Mouse (Mus musculus) megakaryocyte, embryonic 14.5 days (primary cell): ENCODE measurements at regions not wholly inside any gene's neighbourhood (a gene's known extent, or its start where the extent isn't known, plus 50 kb on each side); places are given as distances from the start of the nearest gene placed in this dataset.

ENCODE experiments used
- FLI1 ChIP-seq: IDR thresholded peaks from 2 replicates; pipeline ENCODE4 v1.6.1; 2012; ENCODE audit warnings: low read length, inconsistent platforms, mixed read lengths
- GATA1 ChIP-seq: IDR thresholded peaks from 3 replicates; pipeline ENCODE4 v1.6.1; 2012; ENCODE audit warnings: mixed read lengths, low read length, inconsistent platforms, borderline replicate concordance

DNA sequence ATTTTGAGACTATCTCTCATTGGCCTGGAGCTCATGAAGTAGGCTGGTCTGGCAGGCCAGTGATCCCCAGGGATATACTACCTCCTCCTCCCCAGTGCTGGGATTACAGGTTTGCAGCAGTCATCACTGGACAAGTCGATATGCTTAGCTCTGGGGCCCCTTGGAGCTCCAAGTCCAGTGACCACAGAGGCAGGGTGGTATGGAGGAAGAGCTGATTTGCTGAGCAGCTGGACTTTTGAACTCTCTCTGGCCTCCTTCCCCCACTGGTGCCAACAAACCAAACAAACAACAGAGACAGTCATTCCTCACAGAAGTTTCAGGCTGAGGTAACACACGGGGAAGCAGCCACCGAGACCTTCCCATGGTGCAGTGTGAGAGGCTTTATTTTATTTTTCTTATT lies 111.5 kb downstream of the Prox1 start:
- TF ChIP-seq GATA1, result no peak
- TF ChIP-seq FLI1, result no peak
